Mouse (Mus musculus) liver, embryonic 12.5 days (tissue): ENCODE data around the gene Prdm10. TPM values are rescaled to one million over a fixed set of nuclear protein-coding genes. Genes with fewer than 3 reads are reported as not detected.

Source experiments
- ATAC-seq: fragments of 200-750 bp; cut with Nextera tagmentation; 2 replicates; pipeline ENCODE4 v1.8.0; 2017; ENCODE audit warnings: moderate number of reproducible peaks, mild to moderate bottlenecking, moderate library complexity
- H3K27ac ChIP-seq: fragments of 300-500 bp; sonication (generic); 2 replicates; pipeline ENCODE4 v1.5.1; 2016; ENCODE audit warnings: mild to moderate bottlenecking
- H3K27me3 ChIP-seq: fragments of 300-500 bp; sonication (generic); replicated peaks from 2 replicates; pipeline ENCODE4 v1.6.1; 2016; ENCODE audit warnings: mild to moderate bottlenecking, moderate library complexity
- H3K36me3 ChIP-seq: fragments of 300-500 bp; sonication (generic); 2 replicates; pipeline ENCODE4 v1.6.1; 2016; ENCODE audit warnings: mild to moderate bottlenecking, moderate library complexity
- H3K4me1 ChIP-seq: fragments of 300-500 bp; sonication (generic); 2 replicates; pipeline ENCODE4 v1.6.1; 2016
- H3K4me2 ChIP-seq: fragments of 300-500 bp; sonication (generic); 2 replicates; pipeline ENCODE4 v1.6.1; 2016; ENCODE audit warnings: mild to moderate bottlenecking, moderate library complexity
- H3K4me3 ChIP-seq: fragments of 300-500 bp; sonication (generic); 2 replicates; pipeline ENCODE4 v1.5.1; 2016; ENCODE audit warnings: mild to moderate bottlenecking, moderate library complexity
- H3K9ac ChIP-seq: fragments of 300-500 bp; sonication (generic); 2 replicates; pipeline ENCODE4 v1.6.1; 2016; ENCODE audit warnings: mild to moderate bottlenecking, moderate library complexity
- H3K9me3 ChIP-seq: fragments of 300-500 bp; sonication (generic); replicated peaks from 2 replicates; pipeline ENCODE4 v1.6.1; 2016; ENCODE audit warnings: mild to moderate bottlenecking, moderate library complexity
- WGBS: fragments of 180-500 bp; shearing (Covaris S2); methylation state at CpG from one replicate; pipeline ENCODE4 v1.1.7; 2016; ENCODE audit not compliant: insufficient replicate concordance; 5-methylcytosine and 5-hydroxymethylcytosine counted together
- polyA plus RNA-seq: library from polyadenylated mRNA; unstranded; fragments of >200 nt; fragmentation: Nextera tagmentation; extraction: Ambion mirVana; gene quantifications from 2 replicates; pipeline ENCODE4 v1.2.1, GENCODE M21; 2016

Prdm10 gene
- polyA plus RNA-seq, 1 experiment from 2014 or later, result 4.7 TPM

DNA sequence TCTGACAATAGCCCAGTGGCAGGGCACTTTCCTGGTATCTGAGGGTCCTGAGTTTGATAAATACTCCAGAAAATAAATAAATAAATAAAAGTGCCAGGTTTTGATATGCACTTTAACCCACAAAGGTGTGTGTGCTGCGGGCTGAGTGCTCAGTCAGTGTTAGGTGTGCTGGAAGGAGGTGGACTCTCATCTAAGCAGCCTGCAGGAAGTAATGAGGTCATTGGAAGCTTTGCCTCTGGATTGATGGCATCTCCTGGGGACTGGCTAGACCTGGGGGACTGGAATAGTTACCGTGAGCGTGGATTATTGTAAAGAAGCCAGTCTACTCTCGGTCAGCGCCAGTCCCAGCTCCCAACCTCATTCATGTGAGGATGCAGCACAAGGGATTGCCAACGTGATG, 33.9 kb upstream of the Prdm10 start:
- no peaks in the 10 kb centered on the region for H3K9me3 ChIP-seq
- H3K36me3 ChIP-seq, result no peaks in the 10 kb centered on the region
- no peak overlapping the region for H3K27ac ChIP-seq
- no peak overlapping the region for H3K4me2 ChIP-seq
- 0 out of 2 replicates have a peak, but pooled peaks cover 7% of the 10 kb centered on the region for H3K27me3 ChIP-seq
- no peak overlapping the region for H3K4me3 ChIP-seq
- peak; percentile 13; the same call in 1 of the 2 replicates for ATAC-seq
- WGBS, result 70% methylated on average over 6 of the region's 6 CpGs
- H3K4me1 ChIP-seq, result peaks cover 29% of the 10 kb centered on the region
- H3K9ac ChIP-seq, result no peak overlapping the region

DNA sequence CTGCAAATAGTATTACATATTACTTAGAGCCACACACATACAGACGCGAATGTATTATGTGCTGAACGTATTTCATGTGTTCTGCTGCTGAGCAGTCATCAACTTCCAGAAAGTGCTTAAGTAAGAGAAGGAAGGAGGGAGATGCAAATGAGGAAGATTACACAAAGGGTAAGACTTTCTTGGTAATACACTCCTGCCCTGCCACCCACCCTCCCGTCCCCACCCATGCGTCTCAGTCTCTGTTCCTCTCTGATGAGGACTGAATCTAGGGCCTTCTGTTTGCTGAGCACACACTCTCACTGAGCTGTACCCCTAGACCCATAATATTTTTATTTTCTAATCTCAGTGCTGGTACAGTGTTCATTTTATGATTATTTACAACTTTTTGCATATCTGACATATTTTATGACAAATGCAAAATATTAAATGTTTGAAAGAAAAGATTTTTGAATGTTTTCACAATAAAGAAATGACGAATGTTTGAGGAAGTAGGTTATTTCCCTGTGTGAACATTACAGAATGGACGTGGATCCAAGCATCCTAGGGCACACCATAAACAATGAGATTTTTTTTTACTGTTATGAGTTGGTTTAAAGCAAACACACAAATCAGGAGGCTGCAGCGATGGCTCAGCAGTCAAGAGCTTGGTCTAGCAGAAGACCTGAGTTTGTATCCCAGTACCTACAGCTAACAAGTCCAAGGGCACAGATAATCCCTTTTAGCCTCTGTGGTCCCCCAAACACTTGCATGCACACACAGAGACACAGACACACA, 32.7 kb upstream of the Prdm10 start:
- ATAC-seq, result no peak
- Histone ChIP-seq H3K27ac (no peak overlapping the region), H3K4me3 (no peak overlapping the region), H3K27me3 (0 out of 2 replicates have a peak, but pooled peaks cover 7% of the 10 kb centered on the region), H3K9ac (no peak overlapping the region), H3K36me3 (no peaks in the 10 kb centered on the region), H3K4me1 (peaks cover 39% of the 10 kb centered on the region), H3K9me3 (no peaks in the 10 kb centered on the region), H3K4me2 (no peak overlapping the region)
- 64% methylated on average over 8 of the region's 8 CpGs for WGBS

GRCm38 (mm10) chr9:31252182-31252799, 28.0 kb upstream of the Prdm10 start:
- Histone ChIP-seq H3K27ac (peak overlapping the region; percentile 98), H3K4me1 (peaks cover 69% of the 10 kb centered on the region), H3K27me3 (no peaks in the 10 kb centered on the region), H3K9ac (peak overlapping the region; percentile 66), H3K4me2 (peak overlapping the region; percentile 63), H3K4me3 (peak overlapping the region; percentile 35), H3K9me3 (no peaks in the 10 kb centered on the region), H3K36me3 (no peaks in the 10 kb centered on the region)
- WGBS, result 40% methylated on average over 10 of the region's 10 CpGs
- peak; percentile 88 for ATAC-seq

DNA sequence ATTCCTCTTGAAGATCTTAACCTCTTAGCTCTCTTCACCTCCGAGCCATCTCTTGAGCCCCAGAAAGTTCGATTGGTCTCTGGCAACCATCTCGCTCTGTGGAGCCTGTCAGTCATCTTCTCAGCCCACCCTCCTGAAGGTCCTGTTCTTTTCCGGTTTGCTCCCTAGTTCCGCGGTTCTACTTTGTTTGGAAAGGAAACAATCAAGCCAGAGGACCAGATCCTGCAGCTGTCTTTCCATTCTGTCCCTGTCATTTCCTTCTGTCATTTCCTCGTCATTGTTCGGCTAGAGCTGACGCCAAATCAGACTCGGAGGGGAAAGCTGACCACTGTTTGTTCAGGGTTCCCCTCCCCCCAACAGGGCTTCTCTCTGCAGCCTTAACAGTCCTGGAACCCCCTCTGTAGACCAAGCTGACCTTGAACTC, 27.0 kb upstream of the Prdm10 start:
- Histone ChIP-seq H3K27me3 (no peaks in the 10 kb centered on the region), H3K4me1 (peaks cover 70% of the 10 kb centered on the region), H3K36me3 (no peaks in the 10 kb centered on the region), H3K4me2 (peak overlapping the region; percentile 63), H3K27ac (peak overlapping the region; percentile 98), H3K9me3 (no peaks in the 10 kb centered on the region), H3K4me3 (peak overlapping the region; percentile 35), H3K9ac (peak overlapping the region; percentile 66)
- WGBS, result 3% methylated on average over 10 of the region's 10 CpGs
- ATAC-seq, result peak; percentile 18; the same call in 1 of the 2 replicates

GRCm38 (mm10) chr9:31253866-31254696, 26.3 kb upstream of the Prdm10 start:
- Histone ChIP-seq H3K36me3 (no peaks in the 10 kb centered on the region), H3K4me1 (peaks cover 70% of the 10 kb centered on the region), H3K4me3 (peak overlapping the region; percentile 35), H3K27me3 (no peaks in the 10 kb centered on the region), H3K9ac (peak overlapping the region; percentile 66), H3K27ac (peak overlapping the region; percentile 98), H3K4me2 (peak overlapping the region; percentile 63), H3K9me3 (no peaks in the 10 kb centered on the region)
- peak; percentile 27; the same call in 1 of the 2 replicates for ATAC-seq
- 27% methylated on average over 11 of the region's 11 CpGs for WGBS

DNA sequence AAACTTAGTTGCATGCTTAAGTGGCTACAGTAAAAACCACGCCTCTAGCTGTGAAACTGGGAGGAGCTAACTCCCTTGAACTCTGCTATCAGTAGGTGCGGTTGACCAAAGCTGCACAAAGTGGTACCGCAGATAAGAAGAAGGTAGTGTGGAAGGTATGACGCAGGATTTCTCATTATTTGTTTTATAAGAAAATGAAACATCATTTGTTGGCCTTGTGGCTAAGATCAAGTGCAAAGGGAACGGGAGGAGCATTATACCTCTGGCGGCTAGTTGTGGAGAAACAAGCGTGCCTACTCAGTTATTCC, 25.7 kb upstream of the Prdm10 start:
- peak overlapping the region; percentile 66 for H3K9ac ChIP-seq
- peaks cover 76% of the 10 kb centered on the region for H3K4me1 ChIP-seq
- peak overlapping the region; percentile 34 for H3K4me3 ChIP-seq
- H3K4me2 ChIP-seq, result peak overlapping the region; percentile 63
- no peaks in the 10 kb centered on the region for H3K9me3 ChIP-seq
- H3K36me3 ChIP-seq, result no peaks in the 10 kb centered on the region
- WGBS, result 21% methylated on average over 7 of the region's 7 CpGs
- peak; percentile 83 for ATAC-seq
- no peaks in the 10 kb centered on the region for H3K27me3 ChIP-seq
- peak overlapping the region; percentile 98 for H3K27ac ChIP-seq

DNA sequence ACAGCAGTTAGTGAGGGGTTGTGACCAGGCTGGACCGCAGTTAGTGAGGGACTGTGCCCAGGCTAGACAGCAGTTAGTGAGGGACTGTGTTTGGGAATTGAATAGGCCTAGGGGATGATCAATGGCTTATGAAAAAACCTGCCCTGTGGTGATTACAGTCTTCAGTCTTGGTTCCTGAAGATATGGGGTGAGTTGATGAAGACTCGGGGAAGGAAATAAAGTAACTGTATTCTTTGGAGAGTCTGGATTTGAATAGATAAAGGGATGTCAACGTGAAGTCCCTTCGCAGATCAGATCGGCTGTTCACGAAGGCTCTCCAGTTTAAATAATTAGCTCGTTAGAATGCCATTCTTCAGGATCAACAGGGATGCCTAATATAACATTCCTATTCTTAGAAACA, 24.4 kb upstream of the Prdm10 start:
- Histone ChIP-seq H3K27ac (peak overlapping the region; percentile 92), H3K36me3 (no peaks in the 10 kb centered on the region), H3K4me1 (peaks cover 87% of the 10 kb centered on the region), H3K27me3 (no peaks in the 10 kb centered on the region), H3K9me3 (no peaks in the 10 kb centered on the region), H3K9ac (peak overlapping the region; percentile 37; the same call in 1 of the 2 replicates), H3K4me3 (0 out of 2 replicates have a peak overlapping the region, but pooled peaks have one; percentile 34), H3K4me2 (peak overlapping the region; percentile 63)
- 25% methylated on average over 7 of the region's 7 CpGs for WGBS
- peak; percentile 31 for ATAC-seq

GRCm38 (mm10) chr9:31258237-31258636, 22.1 kb upstream of the Prdm10 start:
- H3K27ac ChIP-seq, result no peak overlapping the region
- peaks cover 87% of the 10 kb centered on the region for H3K4me1 ChIP-seq
- ATAC-seq, result no peak
- no peak overlapping the region for H3K9ac ChIP-seq
- H3K4me3 ChIP-seq, result no peak overlapping the region
- no peak overlapping the region for H3K4me2 ChIP-seq
- 47% methylated on average over 3 of the region's 3 CpGs for WGBS
- H3K36me3 ChIP-seq, result no peaks in the 10 kb centered on the region
- H3K9me3 ChIP-seq, result no peaks in the 10 kb centered on the region; the same call in 1 of the 2 replicates
- no peaks in the 10 kb centered on the region for H3K27me3 ChIP-seq

GRCm38 (mm10) chr9:31260219-31260618, 20.1 kb upstream of the Prdm10 start:
- Histone ChIP-seq H3K4me2 (no peak overlapping the region), H3K4me3 (no peak overlapping the region), H3K4me1 (peaks cover 74% of the 10 kb centered on the region), H3K36me3 (no peaks in the 10 kb centered on the region), H3K27ac (peak overlapping the region; percentile 43), H3K9ac (peak overlapping the region; percentile 13; the same call in 1 of the 2 replicates), H3K9me3 (no peaks in the 10 kb centered on the region; the same call in 1 of the 2 replicates), H3K27me3 (no peaks in the 10 kb centered on the region)
- ATAC-seq, result peak; percentile 51
- WGBS, result 41% methylated on average over 4 of the region's 4 CpGs

- WGBS, result 17% methylated on average over 4 of the region's 4 CpGs
- peaks cover 72% of the 10 kb centered on the region for H3K4me1 ChIP-seq
- H3K4me2 ChIP-seq, result peak overlapping the region; percentile 21; the same call in 1 of the 2 replicates
- H3K4me3 ChIP-seq, result no peak overlapping the region
- no peaks in the 10 kb centered on the region for H3K36me3 ChIP-seq
- ATAC-seq, result peak; percentile 65; the same call in 1 of the 2 replicates
- no peaks in the 10 kb centered on the region; the same call in 1 of the 2 replicates for H3K9me3 ChIP-seq
- H3K9ac ChIP-seq, result 0 out of 2 replicates have a peak overlapping the region, but pooled peaks have one; percentile 32
- H3K27ac ChIP-seq, result peak overlapping the region; percentile 33; the same call in 1 of the 2 replicates
- no peaks in the 10 kb centered on the region for H3K27me3 ChIP-seq
Observed at GRCm38 (mm10) chr9:31262226-31263105, 17.9 kb upstream of the Prdm10 start.
